Mouse (Mus musculus): ENCODE data around the gene Itpr1.

Itpr1 gene

DNA sequence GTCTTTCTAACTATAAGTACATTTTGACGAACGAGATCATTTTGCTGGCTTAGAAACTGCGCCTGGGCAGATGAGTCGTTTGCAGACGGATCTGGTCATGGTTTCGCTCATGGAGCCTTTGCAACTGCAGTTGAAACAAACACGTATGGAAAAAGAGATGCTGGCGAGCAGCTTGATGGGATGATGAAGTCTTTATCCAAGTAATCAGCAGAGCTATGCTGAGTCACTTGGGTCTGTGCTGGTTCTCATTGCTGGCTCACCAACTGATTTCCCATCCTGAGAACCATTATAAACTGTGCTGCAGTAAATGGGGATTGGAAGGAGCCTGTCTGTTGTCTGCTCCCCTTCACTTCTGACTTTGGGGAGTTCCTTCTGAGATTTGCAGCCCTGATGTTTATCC lies 31.7 kb downstream of the Itpr1 start:
- DNase-seq (ENCODE audit: low read depth), result peak; percentile 78

- DNase-seq (ENCODE audit: low read depth), result peak; percentile 32
Observed at GRCm38 (mm10) chr6:108246369-108247085, 33.6 kb downstream of the Itpr1 start.

DNA sequence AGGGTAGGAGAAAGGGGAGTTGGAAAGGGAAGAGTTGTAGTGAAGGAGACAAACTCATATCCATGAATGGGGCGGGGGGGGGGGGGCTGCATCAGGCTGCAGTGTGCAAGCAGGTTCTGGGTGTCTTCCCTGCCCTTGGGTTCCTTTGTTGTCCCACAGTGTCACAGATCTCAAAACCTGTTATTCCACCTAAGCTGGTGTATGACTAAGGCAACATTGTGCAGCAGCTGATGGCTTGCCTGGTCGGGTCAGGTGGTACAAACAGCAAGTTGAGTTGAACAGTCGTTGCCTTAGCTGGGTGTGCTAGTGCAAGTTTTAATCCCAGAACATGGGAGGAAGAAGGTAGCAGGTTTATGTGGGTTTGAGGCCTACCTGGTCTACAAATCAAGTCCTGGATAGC lies 34.3 kb downstream of the Itpr1 start:
- DNase-seq (ENCODE audit: low read depth), result no peak

DNA sequence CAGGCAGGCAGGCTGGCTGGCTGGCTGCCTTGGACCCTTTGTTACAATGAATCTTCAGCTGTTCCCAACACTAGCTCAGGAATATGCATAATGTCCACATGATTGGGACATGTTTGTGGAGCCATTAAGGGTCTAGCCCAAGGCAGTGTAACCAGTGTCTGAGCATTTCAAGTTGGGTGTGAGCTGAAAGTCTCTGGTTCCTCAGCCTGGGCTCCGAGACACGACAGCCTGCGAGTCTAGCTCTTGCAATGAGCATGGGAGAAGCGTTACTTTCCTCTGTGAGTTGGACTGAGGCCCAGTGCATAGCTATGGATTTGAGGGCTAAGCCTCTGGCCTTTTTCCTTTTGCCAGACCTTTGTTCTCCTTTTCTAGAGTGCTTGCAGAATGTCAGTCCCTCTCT lies 35.6 kb downstream of the Itpr1 start:
- no peak for DNase-seq (ENCODE audit: low read depth)

- no peak for DNase-seq (ENCODE audit: low read depth)
Observed at GRCm38 (mm10) chr6:108249031-108249917, 36.4 kb downstream of the Itpr1 start.

- DNase-seq (ENCODE audit: low read depth), result no peak
Observed at GRCm38 (mm10) chr6:108249918-108250225, 37.0 kb downstream of the Itpr1 start.

DNA sequence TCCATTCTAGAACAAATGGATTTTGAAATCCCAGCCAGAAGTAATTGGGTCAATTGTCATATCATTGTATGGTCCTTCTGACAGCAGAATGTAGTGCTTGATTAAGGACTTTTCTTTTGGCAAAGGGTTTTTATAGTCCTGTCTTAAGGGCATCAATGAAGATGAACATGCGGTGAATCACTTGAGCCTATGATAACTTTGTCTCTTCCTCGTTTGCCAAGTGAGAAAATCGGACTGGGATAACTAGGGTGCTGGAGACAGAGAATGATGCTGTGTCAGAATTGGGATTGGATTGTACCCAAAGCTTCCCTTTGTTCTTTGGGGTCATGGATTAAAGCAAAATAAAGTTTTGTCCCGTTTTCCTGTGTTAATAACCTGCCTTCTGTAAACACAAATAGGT lies 37.5 kb downstream of the Itpr1 start:
- no peak for DNase-seq (ENCODE audit: low read depth)

DNA sequence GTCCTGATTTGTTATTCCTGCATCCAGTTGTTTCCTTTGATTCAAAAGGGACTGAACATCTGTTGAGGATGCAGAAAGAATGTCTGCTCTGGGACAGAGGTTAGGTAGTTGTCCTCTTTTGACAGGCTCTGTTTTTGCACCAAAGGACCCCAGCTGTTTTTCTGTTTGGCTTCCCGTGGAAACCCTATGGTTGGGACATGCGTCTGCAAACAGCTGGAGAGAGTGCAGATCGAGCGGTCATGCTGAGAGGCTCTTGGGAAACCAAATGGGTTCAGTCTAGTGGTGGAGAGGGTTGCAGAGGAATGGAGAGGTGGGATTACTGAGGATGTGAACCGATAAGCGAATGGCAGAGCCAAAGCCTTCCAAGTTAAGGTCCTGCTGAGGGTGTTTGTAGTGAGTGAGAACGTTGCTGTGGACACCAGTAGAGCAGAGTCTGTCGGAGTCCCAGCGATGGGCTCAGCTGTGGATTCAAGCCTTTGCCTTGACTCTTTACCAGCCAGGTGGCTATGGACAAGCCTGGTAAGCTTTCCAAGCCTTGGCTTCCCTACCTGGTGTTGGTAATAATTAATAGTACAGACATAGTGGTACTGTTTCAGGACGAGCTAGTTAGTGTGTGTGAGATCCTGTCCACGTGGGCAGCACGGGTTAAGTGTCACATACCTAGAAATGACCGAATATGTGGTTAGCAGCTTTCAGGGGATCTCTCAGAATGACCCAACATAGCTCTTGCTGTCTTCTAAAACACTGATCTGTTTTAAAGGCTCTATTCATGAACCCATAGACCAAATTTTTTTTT lies 39.9 kb downstream of the Itpr1 start:
- DNase-seq (ENCODE audit: low read depth), result no peak

- DNase-seq (ENCODE audit: low read depth), result no peak
Observed at GRCm38 (mm10) chr6:108254132-108255064, 41.5 kb downstream of the Itpr1 start.

GRCm38 (mm10) chr6:108255880-108256279 lies 43.0 kb downstream of the Itpr1 start:
- no peak for DNase-seq (ENCODE audit: low read depth)

GRCm38 (mm10) chr6:108257225-108257624 lies 44.3 kb downstream of the Itpr1 start:
- DNase-seq (ENCODE audit: low read depth), result no peak

- DNase-seq (ENCODE audit: low read depth), result no peak
Observed at GRCm38 (mm10) chr6:108258631-108259030, 45.7 kb downstream of the Itpr1 start.

GRCm38 (mm10) chr6:108259671-108260070 lies 46.8 kb downstream of the Itpr1 start:
- DNase-seq (ENCODE audit: low read depth), result no peak

DNA sequence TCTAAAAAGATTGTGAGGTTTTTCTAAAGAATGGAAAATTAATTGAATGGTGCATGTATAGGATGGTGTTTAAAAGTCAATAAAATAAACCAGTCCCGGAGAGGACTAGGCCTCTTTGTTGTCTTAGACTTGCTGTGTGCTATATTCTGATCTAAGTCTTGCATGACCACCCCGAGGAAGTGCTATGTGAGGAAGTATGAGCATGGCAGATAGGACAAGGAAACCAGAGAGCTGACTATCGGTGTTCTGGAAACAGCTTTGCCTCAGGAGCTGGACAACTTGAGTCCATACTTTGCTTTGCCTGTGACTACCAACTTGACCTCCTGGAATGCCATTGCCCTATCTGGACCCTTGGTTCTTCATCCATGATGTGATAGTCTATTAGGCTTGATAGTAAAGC lies 48.6 kb downstream of the Itpr1 start:
- no peak for DNase-seq (ENCODE audit: low read depth)

- DNase-seq (ENCODE audit: low read depth), result no peak
Observed at GRCm38 (mm10) chr6:108264164-108264563, 51.3 kb downstream of the Itpr1 start.

DNA sequence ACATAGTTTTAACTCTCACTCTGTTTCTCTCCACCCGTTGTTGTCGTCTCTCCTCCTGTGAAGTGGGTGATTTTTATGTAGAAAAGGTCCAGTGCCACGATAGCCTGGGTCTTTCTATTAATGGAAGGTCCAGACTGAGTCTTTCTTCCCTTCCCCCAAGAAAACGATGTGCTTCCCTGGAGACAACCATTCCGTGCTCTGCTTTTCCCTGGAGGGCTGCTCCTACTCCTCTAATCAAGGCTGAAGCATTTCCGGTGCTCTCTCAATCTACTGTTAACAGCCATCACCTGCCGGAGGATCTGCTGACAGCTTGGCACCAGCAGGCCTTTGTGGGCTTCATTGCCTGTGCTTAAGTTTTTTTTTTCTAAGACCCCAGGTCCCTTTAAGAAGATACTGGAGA lies 60.6 kb downstream of the Itpr1 start:
- no peak for DNase-seq (ENCODE audit: low read depth)

GRCm38 (mm10) chr6:108274364-108275084 lies 61.6 kb downstream of the Itpr1 start:
- no peak for DNase-seq (ENCODE audit: low read depth)

- DNase-seq (ENCODE audit: low read depth), result peak; percentile 13
Observed at GRCm38 (mm10) chr6:108276880-108277507, 64.1 kb downstream of the Itpr1 start.

DNA sequence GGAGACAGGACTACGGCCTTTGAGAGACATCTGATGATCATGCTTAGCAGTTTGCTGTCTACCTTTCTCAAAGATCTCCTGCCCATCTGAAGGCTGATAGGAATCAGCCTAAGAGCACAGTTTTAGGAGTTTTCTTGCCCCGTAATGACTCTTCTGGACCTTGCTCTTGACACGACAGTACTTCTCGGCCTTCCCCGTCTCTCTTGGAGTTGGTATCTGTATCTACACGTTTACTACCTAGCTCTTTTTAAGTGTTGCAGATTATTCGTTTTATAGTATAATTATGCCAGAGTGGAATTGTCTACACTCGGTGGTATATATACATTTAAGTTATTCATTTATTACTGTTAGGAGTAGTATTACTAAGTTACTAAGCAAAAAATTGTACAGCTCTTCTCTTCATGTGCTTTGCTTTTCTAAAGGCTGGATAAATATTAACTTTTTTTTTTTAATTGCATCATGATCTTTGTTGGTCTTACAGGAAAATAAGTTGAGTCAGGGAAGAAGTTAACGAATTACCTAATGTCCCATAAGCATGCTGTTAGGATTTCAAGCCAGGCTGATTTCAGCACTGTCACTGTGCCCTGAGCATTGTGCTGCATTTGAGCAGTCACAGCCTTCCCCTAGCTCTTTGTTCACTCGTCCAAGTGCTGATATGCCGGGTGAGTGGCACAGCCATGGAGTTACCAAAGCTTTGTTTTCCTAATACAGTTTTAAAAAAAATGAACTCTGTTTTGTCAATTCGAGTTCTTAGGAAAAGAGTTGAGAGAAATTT lies 64.9 kb downstream of the Itpr1 start:
- DNase-seq (ENCODE audit: low read depth), result no peak

Measured in NIH3T3 (cell line).